ENCODE assay signal across 8 mouse cellular contexts in genomic region chr1:36441101-36441500, GRCm38 (mm10). TPM values are rescaled to one million over a fixed set of nuclear protein-coding genes. Genes with fewer than 3 reads are reported as not detected.
DNase-seq lines count a peak whose midpoint lies in the region; ATAC-seq lines count a peak whose summit lies in the region.

No protein-coding gene starts in this region.

- no peak for ATAC-seq in erythroblast, adult 5-6 weeks (replicated peaks; ENCODE audit: low FRiP score, poor library complexity, severe bottlenecking)

- intact Hi-C loops in left cerebral cortex, postnatal 25 days (cut with DNase I) = loop anchor here (5.0 kb wide), 1 partner anchor 71 kb away; the partner anchor contains the start of gene Cnnm3

- peak; percentile 96 for DNase-seq in heart, adult 11 months
- no peak for DNase-seq in heart, postnatal 4 days
- DNase-seq in adrenal gland, postnatal 25 days = peak; percentile 6
- peak; percentile 13 to 21 for DNase-seq in gastrocnemius, adult 8-10 months (ENCODE audit: low spot score in 2 of 2)
- peak; percentile 69 to 84 for DNase-seq in left cerebral cortex, postnatal 25 days (ENCODE audit: low spot score in 2 of 2)
- no peak for DNase-seq in kidney, adult 8-10 months
- DNase-seq in spleen, postnatal 4 days (ENCODE audit: low spot score in 2 of 2) = no peak

RNA-seq across cellular contexts. Expression of gene Lman2l, which starts 4.0 kb away (rescaled TPM):
- 10 to 100 TPM; 16.0 to 20.6 TPM for total RNA-seq in heart, postnatal 4 days (2021)
- 49.1 and 54.0 TPM in 2 replicates for total RNA-seq in adrenal gland, postnatal 25 days (2021)
- total RNA-seq in gastrocnemius, adult 8-10 months (2022) = 10 to 100 TPM; 19.9 to 24.7 (median 22.6) TPM
- total RNA-seq in left cerebral cortex, postnatal 25 days (2021) = 10 to 100 TPM; 41.3 to 46.5 TPM
- 6.9 and 7.5 TPM in 2 replicates for total RNA-seq in erythroblast, adult 5-6 weeks (2015; ENCODE audit: low replicate concordance)
- total RNA-seq in erythroblast, adult 5-6 weeks (2017; ENCODE audit: low replicate concordance) = 1.7 and 3.2 TPM in 2 replicates

RNA-seq across cellular contexts. Expression of gene Cnnm4, which starts 30.3 kb away (rescaled TPM):
- 1 to 10 TPM; 4.4 to 4.8 TPM for total RNA-seq in heart, postnatal 4 days (2021)
- 4.8 and 5.2 TPM in 2 replicates for total RNA-seq in adrenal gland, postnatal 25 days (2021)
- total RNA-seq in gastrocnemius, adult 8-10 months (2022) = 1 to 10 TPM; 4.9 to 7.7 (median 5.1) TPM
- total RNA-seq in left cerebral cortex, postnatal 25 days (2021) = 10 to 100 TPM; 13.0 to 13.8 TPM
- 1.5 and 2.3 TPM in 2 replicates for total RNA-seq in erythroblast, adult 5-6 weeks (2015; ENCODE audit: low replicate concordance)
- total RNA-seq in erythroblast, adult 5-6 weeks (2017; ENCODE audit: low replicate concordance) = 1.5 and 3.2 TPM in 2 replicates

Comparison
In these comparisons a context has a peak if more than half of its experiments do, and no peak if none do; other contexts are left out.
1. DNase-seq: peak in heart, adult 11 months (single experiment), adrenal gland, postnatal 25 days (single experiment), gastrocnemius, adult 8-10 months (2 of 2) and left cerebral cortex, postnatal 25 days (2 of 2); none in heart, postnatal 4 days (single experiment), kidney, adult 8-10 months (0 of 2) and spleen, postnatal 4 days (0 of 2).